Mouse (Mus musculus) heart, embryonic 15.5 days (tissue): ENCODE measurements around the gene Scd2. TPM values are rescaled to one million over a fixed set of nuclear protein-coding genes. Genes with fewer than 3 reads are reported as not detected.
A peak's percentile ranks its signal among the peaks of the same experiment; 100 is the strongest.
"Not testable (repeated sequence)": the region's sequence is repeated elsewhere in the genome, so short reads cannot be mapped to it uniquely, and the experiment has no call there.

Experiments
- ATAC-seq: fragments of 200-750 bp; cut with Nextera tagmentation; replicated peaks from 2 replicates; pipeline ENCODE4 v1.8.0; 2017; ENCODE audit warnings: low read depth, moderate TSS enrichment; ENCODE audit not compliant: insufficient number of reproducible peaks, insufficient read depth, low FRiP score
- H3K27ac ChIP-seq: fragments of 300-500 bp; sonication (generic); 2 replicates; pipeline ENCODE4 v1.5.1; 2015; ENCODE audit warnings: mild to moderate bottlenecking, inconsistent platforms
- H3K27me3 ChIP-seq: fragments of 300-500 bp; sonication (generic); 2 replicates; pipeline ENCODE4 v1.6.1; 2015; ENCODE audit warnings: inconsistent platforms
- H3K36me3 ChIP-seq: fragments of 300-500 bp; sonication (generic); 2 replicates; pipeline ENCODE4 v1.6.1; 2015; ENCODE audit warnings: mild to moderate bottlenecking, inconsistent platforms
- H3K4me1 ChIP-seq: fragments of 300-500 bp; sonication (generic); replicated peaks from 2 replicates; pipeline ENCODE4 v1.6.1; 2015; ENCODE audit warnings: inconsistent platforms
- H3K4me2 ChIP-seq: fragments of 300-500 bp; sonication (generic); 2 replicates; pipeline ENCODE4 v1.6.1; 2015; ENCODE audit warnings: inconsistent platforms, mild to moderate bottlenecking, moderate library complexity
- H3K4me3 ChIP-seq: fragments of 300-500 bp; sonication (generic); 2 replicates; pipeline ENCODE4 v1.5.1; 2015; ENCODE audit warnings: mild to moderate bottlenecking, inconsistent platforms
- H3K9ac ChIP-seq: fragments of 300-500 bp; sonication (generic); 2 replicates; pipeline ENCODE4 v1.6.1; 2015; ENCODE audit warnings: mild to moderate bottlenecking, inconsistent platforms
- H3K9me3 ChIP-seq: fragments of 300-500 bp; sonication (generic); replicated peaks from 2 replicates; pipeline ENCODE4 v1.6.1; 2016; ENCODE audit warnings: inconsistent platforms
- WGBS: fragments of 180-500 bp; shearing (Covaris S2); methylation state at CpG from one replicate; pipeline ENCODE4 v1.1.7; 2015; ENCODE audit warnings: mixed read lengths; 5-methylcytosine and 5-hydroxymethylcytosine counted together
- polyA plus RNA-seq: library from polyadenylated mRNA; unstranded; fragments of >200 nt; fragmentation: Nextera tagmentation; extraction: Ambion mirVana; gene quantifications from 2 replicates; pipeline ENCODE4 v1.2.1, GENCODE M21; 2015

Gene Scd2
- polyA plus RNA-seq, 1 experiment from 2014 or later = 131 TPM

GRCm38 (mm10) chr19:44307915-44308470 is 14.5 kb downstream of the Scd2 start:
- H3K36me3 ChIP-seq = peaks cover 43% of the 10 kb centered on the region
- H3K9ac ChIP-seq = no peak overlapping the region
- no peaks in the 10 kb centered on the region for H3K9me3 ChIP-seq
- H3K4me3 ChIP-seq = no peak overlapping the region
- no peak for ATAC-seq
- H3K27me3 ChIP-seq = no peaks in the 10 kb centered on the region
- no peak overlapping the region for H3K4me2 ChIP-seq
- peaks cover 14% of the 10 kb centered on the region for H3K4me1 ChIP-seq
- 76% methylated on average over 6 of the region's 6 CpGs for WGBS
- H3K27ac ChIP-seq = no peak overlapping the region

GRCm38 (mm10) chr19:44308611-44309246 is 15.3 kb downstream of the Scd2 start:
- H3K36me3 ChIP-seq = peaks cover 36% of the 10 kb centered on the region
- no peak for ATAC-seq
- H3K4me3 ChIP-seq = no peak overlapping the region

GRCm38 (mm10) chr19:44309351-44310154 is 16.1 kb downstream of the Scd2 start:
- ATAC-seq = no peak
- Histone ChIP-seq H3K4me2 (no peak overlapping the region), H3K4me1 (peaks cover 9% of the 10 kb centered on the region), H3K4me3 (no peak overlapping the region), H3K27ac (no peak overlapping the region), H3K27me3 (no peaks in the 10 kb centered on the region), H3K9ac (no peak overlapping the region), H3K36me3 (peaks cover 30% of the 10 kb centered on the region), H3K9me3 (no peaks in the 10 kb centered on the region)
- WGBS = 84% methylated on average over 12 of the region's 12 CpGs

More at GRCm38 (mm10) chr19:44308611-44309246, 15.3 kb downstream of the Scd2 start:
- Histone ChIP-seq H3K4me1 (peaks cover 11% of the 10 kb centered on the region), H3K9me3 (no peaks in the 10 kb centered on the region), H3K27me3 (no peaks in the 10 kb centered on the region), H3K27ac (no peak overlapping the region), H3K4me2 (no peak overlapping the region), H3K9ac (no peak overlapping the region)
- 83% methylated on average over 8 of the region's 8 CpGs for WGBS

- H3K27me3 ChIP-seq, ATAC-seq, H3K9ac ChIP-seq, H3K9me3 ChIP-seq, H3K4me3 ChIP-seq, H3K27ac ChIP-seq, H3K4me2 ChIP-seq: not testable (repeated sequence)
- peaks cover 24% of the 10 kb centered on the region for H3K36me3 ChIP-seq
- peaks cover 11% of the 10 kb centered on the region for H3K4me1 ChIP-seq
- WGBS = 91% methylated on average over 1 of the region's 1 CpGs
Observed at GRCm38 (mm10) chr19:44310155-44310575, 16.7 kb downstream of the Scd2 start.

GRCm38 (mm10) chr19:44310814-44311213 is 17.3 kb downstream of the Scd2 start:
- Histone ChIP-seq H3K36me3 (peaks cover 18% of the 10 kb centered on the region), H3K27ac (no peak overlapping the region), H3K4me3 (no peak overlapping the region), H3K9ac (no peak overlapping the region), H3K27me3 (no peaks in the 10 kb centered on the region), H3K4me1 (peaks cover 12% of the 10 kb centered on the region), H3K9me3 (no peaks in the 10 kb centered on the region), H3K4me2 (no peak overlapping the region)
- 49% methylated on average over 5 of the region's 5 CpGs for WGBS
- no peak for ATAC-seq

GRCm38 (mm10) chr19:44311306-44312006 is 18.0 kb downstream of the Scd2 start:
- Histone ChIP-seq H3K4me2 (no peak overlapping the region), H3K4me1 (peaks cover 12% of the 10 kb centered on the region), H3K27me3 (no peaks in the 10 kb centered on the region), H3K9ac (no peak overlapping the region), H3K4me3 (no peak overlapping the region), H3K9me3 (no peaks in the 10 kb centered on the region), H3K27ac (0 out of 2 replicates have a peak overlapping the region, but pooled peaks have one; percentile 5), H3K36me3 (peaks cover 11% of the 10 kb centered on the region)
- WGBS = 63% methylated on average over 8 of the region's 8 CpGs
- ATAC-seq = no peak

- no peak overlapping the region for H3K4me3 ChIP-seq
- WGBS = 36% methylated on average over 4 of the region's 4 CpGs
- ATAC-seq = no peak
- no peak overlapping the region for H3K9ac ChIP-seq
- no peaks in the 10 kb centered on the region for H3K9me3 ChIP-seq
- no peaks in the 10 kb centered on the region for H3K27me3 ChIP-seq
- H3K4me2 ChIP-seq = no peak overlapping the region
- peaks cover 12% of the 10 kb centered on the region for H3K4me1 ChIP-seq
- peaks cover 6% of the 10 kb centered on the region for H3K36me3 ChIP-seq
- 0 out of 2 replicates have a peak overlapping the region, but pooled peaks have one; percentile 5 for H3K27ac ChIP-seq
Observed at GRCm38 (mm10) chr19:44312007-44312360, 18.5 kb downstream of the Scd2 start.

- Histone ChIP-seq H3K27me3 (no peaks in the 10 kb centered on the region), H3K27ac (no peak overlapping the region), H3K9me3 (no peaks in the 10 kb centered on the region), H3K9ac (no peak overlapping the region), H3K36me3 (peaks cover 2% of the 10 kb centered on the region), H3K4me2 (no peak overlapping the region), H3K4me1 (peaks cover 12% of the 10 kb centered on the region), H3K4me3 (no peak overlapping the region)
- 81% methylated on average over 3 of the region's 3 CpGs for WGBS
- ATAC-seq = no peak
Observed at GRCm38 (mm10) chr19:44313066-44313465, 19.6 kb downstream of the Scd2 start.

- H3K9ac ChIP-seq = peak overlapping the region; percentile 42
- peak overlapping the region; percentile 53 for H3K4me3 ChIP-seq
- peak; percentile 95 for ATAC-seq
- H3K27me3 ChIP-seq = no peaks in the 10 kb centered on the region
- peak overlapping the region; percentile 76 for H3K4me2 ChIP-seq
- peaks cover 12% of the 10 kb centered on the region for H3K4me1 ChIP-seq
- H3K36me3 ChIP-seq = no peaks in the 10 kb centered on the region; the same call in 1 of the 2 replicates
- WGBS = 2% methylated on average over 18 of the region's 18 CpGs
- H3K27ac ChIP-seq = peak overlapping the region; percentile 89
- H3K9me3 ChIP-seq = no peaks in the 10 kb centered on the region
Observed at GRCm38 (mm10) chr19:44314327-44314759, 20.9 kb downstream of the Scd2 start.

GRCm38 (mm10) chr19:44314871-44315414 is 21.5 kb downstream of the Scd2 start:
- Histone ChIP-seq H3K4me2 (peak overlapping the region; percentile 76), H3K9ac (peak overlapping the region; percentile 42), H3K36me3 (no peaks in the 10 kb centered on the region), H3K4me1 (peaks cover 12% of the 10 kb centered on the region), H3K27ac (peak overlapping the region; percentile 89), H3K4me3 (peak overlapping the region; percentile 53), H3K27me3 (no peaks in the 10 kb centered on the region), H3K9me3 (no peaks in the 10 kb centered on the region)
- ATAC-seq = peak; percentile 70
- 2% methylated on average over 11 of the region's 11 CpGs for WGBS
